Mouse (Mus musculus) intestine, embryonic 16.5 days (tissue): ENCODE data around the gene Tle4. TPM values are rescaled to one million over a fixed set of nuclear protein-coding genes. Genes with fewer than 3 reads are reported as not detected.

Experiments
- ATAC-seq: fragments of 200-750 bp; cut with Nextera tagmentation; 2 replicates; pipeline ENCODE4 v1.8.0; 2017; ENCODE audit warnings: moderate TSS enrichment, moderate library complexity
- H3K27ac ChIP-seq: fragments of 300-500 bp; sonication (generic); 2 replicates; pipeline ENCODE4 v1.5.1; 2014; ENCODE audit warnings: mild to moderate bottlenecking, low read length
- H3K27me3 ChIP-seq: fragments of 300-500 bp; sonication (generic); replicated peaks from 2 replicates; pipeline ENCODE4 v1.6.1; 2014; ENCODE audit warnings: low read length, control low read depth, mixed read lengths; ENCODE audit not compliant: control insufficient read depth, insufficient read depth
- H3K36me3 ChIP-seq: fragments of 300-500 bp; sonication (generic); 2 replicates; pipeline ENCODE4 v1.6.1; 2014; ENCODE audit warnings: low read length, control low read depth; ENCODE audit not compliant: control insufficient read depth, insufficient read depth
- H3K4me1 ChIP-seq: fragments of 300-500 bp; sonication (generic); 2 replicates; pipeline ENCODE4 v1.6.1; 2014; ENCODE audit warnings: low read length, control low read depth, mixed read lengths; ENCODE audit not compliant: control insufficient read depth, insufficient read depth
- H3K4me2 ChIP-seq: fragments of 300-500 bp; sonication (generic); 2 replicates; pipeline ENCODE4 v1.6.1; 2014; ENCODE audit warnings: low read depth, low read length, control low read depth
- H3K4me3 ChIP-seq: fragments of 300-500 bp; sonication (generic); 2 replicates; pipeline ENCODE4 v1.5.1; 2014; ENCODE audit warnings: mild to moderate bottlenecking, low read length
- H3K9ac ChIP-seq: fragments of 300-500 bp; sonication (generic); 2 replicates; pipeline ENCODE4 v1.6.1; 2014; ENCODE audit warnings: low read depth, low read length
- H3K9me3 ChIP-seq: fragments of 300-500 bp; sonication (generic); 2 replicates; pipeline ENCODE4 v1.6.1; 2016; ENCODE audit warnings: low read length, control low read depth; ENCODE audit not compliant: control insufficient read depth
- WGBS: fragments of 180-500 bp; shearing (Covaris S2); extraction: QIAGEN DNeasy Blood & Tissue Kit; methylation state at CpG from one replicate; pipeline ENCODE4 v1.1.7; 2014; 5-methylcytosine and 5-hydroxymethylcytosine counted together
- polyA plus RNA-seq: library from polyadenylated mRNA; unstranded; fragments of >200 nt; fragmentation: Nextera tagmentation; extraction: Ambion mirVana; gene quantifications from 2 replicates; pipeline ENCODE4 v1.2.1, GENCODE M21; 2015

Tle4 gene
- polyA plus RNA-seq, 1 experiment from 2014 or later, result 11.5 TPM

- H3K4me1 ChIP-seq, result no peaks in the 10 kb centered on the region
- H3K36me3 ChIP-seq, result no peaks in the 10 kb centered on the region
- 94% methylated on average over 5 of the region's 5 CpGs for WGBS
- H3K4me2 ChIP-seq, result no peak overlapping the region
- H3K27ac ChIP-seq, result no peak overlapping the region
- no peaks in the 10 kb centered on the region for H3K9me3 ChIP-seq
- H3K9ac ChIP-seq, result no peak overlapping the region
- H3K4me3 ChIP-seq, result no peak overlapping the region
- no peak for ATAC-seq
- H3K27me3 ChIP-seq, result no peaks in the 10 kb centered on the region
Measured at GRCm38 (mm10) chr19:14463281-14464079, 134.4 kb downstream of the Tle4 start.

- Histone ChIP-seq H3K4me1 (no peaks in the 10 kb centered on the region), H3K36me3 (peaks cover 7% of the 10 kb centered on the region), H3K27me3 (no peaks in the 10 kb centered on the region), H3K4me2 (no peak overlapping the region), H3K4me3 (no peak overlapping the region), H3K9me3 (no peaks in the 10 kb centered on the region), H3K27ac (no peak overlapping the region), H3K9ac (no peak overlapping the region)
- ATAC-seq, result no peak
- WGBS, result 92% methylated on average over 10 of the region's 10 CpGs
Measured at GRCm38 (mm10) chr19:14453486-14453885, 144.4 kb downstream of the Tle4 start.

GRCm38 (mm10) chr19:14451329-14451728 is 146.5 kb downstream of the Tle4 start:
- 92% methylated on average over 6 of the region's 6 CpGs for WGBS
- H3K36me3 ChIP-seq, result peaks cover 10% of the 10 kb centered on the region
- no peak overlapping the region for H3K27ac ChIP-seq
- H3K27me3 ChIP-seq, result no peaks in the 10 kb centered on the region
- H3K4me1 ChIP-seq, result no peaks in the 10 kb centered on the region
- no peak for ATAC-seq
- H3K9ac ChIP-seq, result no peak overlapping the region
- H3K4me2 ChIP-seq, result no peak overlapping the region
- no peaks in the 10 kb centered on the region for H3K9me3 ChIP-seq
- no peak overlapping the region for H3K4me3 ChIP-seq

DNA sequence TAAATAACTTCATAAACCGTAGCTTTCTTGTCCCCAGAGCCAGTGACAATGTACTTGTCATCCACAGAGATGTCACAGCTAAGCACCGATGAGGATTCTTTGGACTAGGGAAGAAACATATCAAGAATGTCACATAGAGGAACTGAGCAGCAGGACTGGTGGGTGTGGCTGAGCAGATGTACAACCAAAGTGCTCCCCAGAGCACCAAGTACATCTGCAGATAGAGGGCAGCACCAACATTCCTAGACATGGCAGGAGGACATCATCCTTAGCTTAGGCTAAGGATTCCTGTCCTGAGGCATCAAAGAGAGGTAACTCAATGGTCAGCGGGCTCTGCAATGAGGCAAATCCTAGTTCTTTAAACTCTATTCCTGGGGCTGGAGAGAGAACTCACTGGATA is 148.1 kb downstream of the Tle4 start:
- 0 out of 2 replicates have a peak, but pooled peaks have one; percentile 42 for ATAC-seq
- Histone ChIP-seq H3K36me3 (peaks cover 10% of the 10 kb centered on the region), H3K9me3 (no peaks in the 10 kb centered on the region), H3K4me2 (no peak overlapping the region), H3K27me3 (no peaks in the 10 kb centered on the region), H3K4me3 (no peak overlapping the region), H3K9ac (no peak overlapping the region), H3K27ac (no peak overlapping the region), H3K4me1 (no peaks in the 10 kb centered on the region)
- 89% methylated on average over 3 of the region's 3 CpGs for WGBS

GRCm38 (mm10) chr19:14448586-14448985 is 149.3 kb downstream of the Tle4 start:
- ATAC-seq, result no peak
- no peak overlapping the region for H3K4me2 ChIP-seq
- H3K36me3 ChIP-seq, result peaks cover 10% of the 10 kb centered on the region
- no peaks in the 10 kb centered on the region for H3K27me3 ChIP-seq
- H3K4me1 ChIP-seq, result no peaks in the 10 kb centered on the region
- H3K4me3 ChIP-seq, result no peak overlapping the region
- H3K27ac ChIP-seq, result no peak overlapping the region
- no peaks in the 10 kb centered on the region for H3K9me3 ChIP-seq
- no peak overlapping the region for H3K9ac ChIP-seq
- WGBS, result 80% methylated on average over 2 of the region's 2 CpGs

- H3K4me3 ChIP-seq, result no peak overlapping the region
- H3K4me2 ChIP-seq, result no peak overlapping the region
- no peaks in the 10 kb centered on the region for H3K27me3 ChIP-seq
- no peaks in the 10 kb centered on the region for H3K9me3 ChIP-seq
- ATAC-seq, result no peak
- H3K36me3 ChIP-seq, result peaks cover 6% of the 10 kb centered on the region; the same call in 1 of the 2 replicates
- H3K4me1 ChIP-seq, result no peaks in the 10 kb centered on the region
- no peak overlapping the region for H3K27ac ChIP-seq
- WGBS, result 91% methylated on average over 1 of the region's 1 CpGs
- no peak overlapping the region for H3K9ac ChIP-seq
Measured at GRCm38 (mm10) chr19:14447474-14447873, 150.4 kb downstream of the Tle4 start.

- no peak overlapping the region for H3K4me3 ChIP-seq
- H3K9ac ChIP-seq, result no peak overlapping the region
- no peak for ATAC-seq
- no peaks in the 10 kb centered on the region for H3K4me1 ChIP-seq
- no peak overlapping the region for H3K4me2 ChIP-seq
- no peaks in the 10 kb centered on the region for H3K9me3 ChIP-seq
- H3K27ac ChIP-seq, result no peak overlapping the region
- H3K36me3 ChIP-seq, result no peaks in the 10 kb centered on the region
- 84% methylated on average over 5 of the region's 5 CpGs for WGBS
- H3K27me3 ChIP-seq, result no peaks in the 10 kb centered on the region
Measured at GRCm38 (mm10) chr19:14441861-14442260, 156.0 kb downstream of the Tle4 start.

- no peak for ATAC-seq
- Histone ChIP-seq H3K27ac (no peak overlapping the region), H3K4me1 (no peaks in the 10 kb centered on the region), H3K27me3 (no peaks in the 10 kb centered on the region), H3K4me2 (no peak overlapping the region), H3K9ac (no peak overlapping the region), H3K4me3 (no peak overlapping the region), H3K36me3 (no peaks in the 10 kb centered on the region), H3K9me3 (no peaks in the 10 kb centered on the region)
- 77% methylated on average over 7 of the region's 7 CpGs for WGBS
Measured at GRCm38 (mm10) chr19:14437226-14437625, 160.6 kb downstream of the Tle4 start.

DNA sequence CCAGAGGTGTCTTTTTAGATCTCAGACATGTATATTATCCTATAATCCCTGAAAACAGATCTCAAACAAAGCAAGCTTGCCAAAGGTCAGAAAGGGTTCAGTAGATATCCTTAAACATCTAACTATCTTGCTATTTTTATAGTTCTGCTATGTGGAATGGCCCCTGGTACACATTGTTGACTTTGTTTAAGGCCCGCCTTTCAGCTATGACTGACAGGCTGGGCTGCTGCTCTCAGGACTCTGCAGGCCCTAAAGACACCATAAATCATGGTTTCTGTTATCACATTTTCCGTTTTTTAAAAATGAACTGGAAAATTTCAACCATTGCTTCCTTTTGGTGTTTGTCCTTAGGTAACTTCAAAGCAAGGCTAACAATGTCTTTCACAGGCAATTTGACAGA is 161.3 kb downstream of the Tle4 start:
- no peak overlapping the region for H3K27ac ChIP-seq
- no peaks in the 10 kb centered on the region for H3K27me3 ChIP-seq
- WGBS, result 46% methylated on average over 2 of the region's 2 CpGs
- no peaks in the 10 kb centered on the region for H3K4me1 ChIP-seq
- H3K4me3 ChIP-seq, result no peak overlapping the region
- no peaks in the 10 kb centered on the region for H3K36me3 ChIP-seq
- H3K4me2 ChIP-seq, result no peak overlapping the region
- no peak overlapping the region for H3K9ac ChIP-seq
- ATAC-seq, result peak; percentile 91
- no peaks in the 10 kb centered on the region for H3K9me3 ChIP-seq
